Mouse (Mus musculus) heart, adult 2 months (tissue): ENCODE results near the gene Cpa3.

Experiments used
- CTCF ChIP-seq: fragments of 200-600 bp; IDR thresholded peaks from 2 replicates; pipeline ENCODE4 v1.8.1; 2022; ENCODE audit warnings: antibody characterized with exemption, mild to moderate bottlenecking, moderate library complexity
- EP300 ChIP-seq: fragments of 200-500 bp; IDR thresholded peaks from 2 replicates; pipeline ENCODE4 v1.6.1; 2011; ENCODE audit warnings: low read depth, low read length, control low read depth; ENCODE audit not compliant: insufficient read depth
- POLR2A ChIP-seq: fragments of 200-500 bp; IDR thresholded peaks from 2 replicates; pipeline ENCODE4 v1.6.1; 2011; ENCODE audit warnings: mild to moderate bottlenecking, low read depth, low read length, control low read depth; ENCODE audit not compliant: insufficient read depth

GRCm38 (mm10) chr3:20254566-20255479 is 12.8 kb upstream of the Cpa3 start:
- no peak for TF ChIP-seq EP300
- TF ChIP-seq CTCF, result peak; percentile 23; the same call in 1 of the 2 replicates
- no peak for TF ChIP-seq POLR2A
